Mouse (Mus musculus): Measurements from ENCODE around the gene Myog.

The Myog gene

DNA sequence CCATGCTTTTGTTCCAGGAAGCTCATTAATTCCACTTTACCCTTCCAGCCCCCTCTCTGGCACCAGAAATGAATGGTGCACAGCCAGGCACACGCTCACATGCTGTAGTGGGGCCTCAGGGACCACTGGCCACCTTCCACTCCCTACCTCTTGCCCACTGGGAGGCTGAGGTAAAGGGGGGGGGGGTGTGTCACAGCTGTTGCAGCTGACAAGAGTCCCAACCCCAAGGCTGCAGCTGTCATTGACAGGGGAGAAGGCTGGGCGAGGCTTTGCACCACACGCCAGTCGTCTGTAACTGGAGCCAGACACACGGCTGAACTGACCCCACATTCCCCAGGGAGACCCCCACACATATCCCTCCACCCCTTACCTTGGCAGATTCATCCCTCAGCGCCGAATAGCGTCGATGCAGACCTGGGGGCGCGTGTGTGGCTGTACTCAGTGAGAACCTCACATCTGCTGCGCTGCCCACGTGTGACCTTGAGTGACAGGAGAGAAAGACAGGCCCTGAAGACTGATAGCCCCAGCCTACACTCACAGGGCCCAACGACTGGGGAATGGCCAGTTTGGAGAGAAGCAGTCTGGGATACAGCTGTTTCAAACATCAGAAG lies 31.0 kb downstream of the Myog start:
- intact Hi-C loops (cut with DNase I), result no loop called here

DNA sequence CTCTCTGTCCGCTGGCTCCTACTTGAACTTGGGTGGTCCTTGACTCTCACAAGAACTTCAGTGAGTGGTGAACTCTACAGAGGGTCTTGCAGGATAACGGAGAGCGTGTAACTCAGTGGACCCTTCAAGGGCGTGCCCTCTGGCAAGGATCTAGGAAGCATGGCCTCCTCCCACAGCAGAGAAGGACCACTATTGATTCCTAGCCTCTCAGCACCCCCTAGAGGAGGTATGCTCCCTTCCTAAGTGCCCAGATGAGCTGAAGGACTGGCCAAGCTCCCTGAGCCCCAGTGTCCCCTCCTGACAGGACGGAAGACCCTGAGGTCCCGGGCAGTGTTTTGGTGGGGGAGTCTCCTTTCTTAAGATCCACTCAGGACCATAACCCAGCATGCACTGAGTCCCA lies 32.8 kb downstream of the Myog start:
- intact Hi-C loops (cut with DNase I), result loop anchor here (2.0 kb wide), 1 partner anchor 172 kb away; no protein-coding TSS in a partner anchor

DNA sequence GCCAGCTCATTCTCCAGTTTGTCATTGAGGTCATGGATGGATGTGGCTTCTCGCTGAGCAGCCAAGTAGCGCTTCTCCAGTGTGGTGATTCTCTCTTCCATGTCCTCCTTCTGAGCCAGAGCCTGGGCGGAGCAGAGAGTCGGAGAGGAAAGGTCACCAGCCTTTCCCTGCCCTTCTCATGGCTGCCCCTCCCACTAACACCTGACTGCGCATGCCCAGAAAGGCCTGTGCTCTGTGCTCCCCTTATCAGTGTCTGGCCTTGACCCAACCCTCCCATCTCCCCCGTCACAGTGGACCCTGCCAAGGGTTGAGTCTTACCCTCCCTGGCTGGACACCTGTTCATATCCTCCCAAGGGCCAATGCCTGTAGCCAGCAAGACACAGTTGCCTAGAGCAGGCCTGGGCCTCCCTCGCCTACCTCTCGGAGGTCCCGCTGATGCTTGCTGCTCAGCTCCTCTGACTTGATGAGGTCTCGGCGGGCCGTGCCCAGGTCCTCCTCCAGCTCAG lies 37.1 kb downstream of the Myog start:
- intact Hi-C loops (cut with DNase I), result no loop called here

GRCm38 (mm10) chr1:134331879-134332635 lies 42.3 kb downstream of the Myog start:
- intact Hi-C loops (cut with DNase I), result loop anchor here (2.0 to 5.0 kb wide), 4 partner anchors 90 to 215 kb away; no protein-coding TSS in a partner anchor

DNA sequence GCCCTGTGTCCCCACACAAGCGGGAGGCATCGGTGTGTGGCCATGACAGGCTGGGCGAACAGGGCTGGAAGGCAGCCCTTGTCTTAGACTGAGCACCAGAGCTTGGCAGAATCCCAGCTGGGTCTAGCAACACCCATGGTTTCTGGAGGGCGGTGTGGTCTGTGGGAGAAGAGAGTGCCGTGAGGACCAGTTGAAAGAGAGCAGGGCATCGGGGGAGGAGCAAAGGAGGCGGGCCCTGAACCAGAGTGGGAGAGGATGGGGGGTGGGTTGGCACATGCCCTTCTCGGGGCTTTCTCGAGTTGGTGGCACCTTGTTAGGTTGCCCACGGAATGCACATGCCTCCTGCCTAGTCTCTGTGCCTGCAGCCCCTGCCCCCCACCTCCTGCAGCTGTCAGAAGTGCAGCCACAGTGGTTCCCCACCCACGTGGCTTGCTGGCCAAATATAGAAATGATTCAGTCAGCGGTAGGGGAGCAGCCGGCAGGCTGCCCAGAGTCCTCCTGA lies 43.0 kb downstream of the Myog start, which contains the start of gene Ppfia4:
Gene Ppfia4 (minus strand): TSS at position 159 of the 502 bp plus-strand sequence.
- intact Hi-C loops (cut with DNase I), result loop anchor here (5.0 kb wide), 3 partner anchors 91 to 216 kb away; no protein-coding TSS in a partner anchor

DNA sequence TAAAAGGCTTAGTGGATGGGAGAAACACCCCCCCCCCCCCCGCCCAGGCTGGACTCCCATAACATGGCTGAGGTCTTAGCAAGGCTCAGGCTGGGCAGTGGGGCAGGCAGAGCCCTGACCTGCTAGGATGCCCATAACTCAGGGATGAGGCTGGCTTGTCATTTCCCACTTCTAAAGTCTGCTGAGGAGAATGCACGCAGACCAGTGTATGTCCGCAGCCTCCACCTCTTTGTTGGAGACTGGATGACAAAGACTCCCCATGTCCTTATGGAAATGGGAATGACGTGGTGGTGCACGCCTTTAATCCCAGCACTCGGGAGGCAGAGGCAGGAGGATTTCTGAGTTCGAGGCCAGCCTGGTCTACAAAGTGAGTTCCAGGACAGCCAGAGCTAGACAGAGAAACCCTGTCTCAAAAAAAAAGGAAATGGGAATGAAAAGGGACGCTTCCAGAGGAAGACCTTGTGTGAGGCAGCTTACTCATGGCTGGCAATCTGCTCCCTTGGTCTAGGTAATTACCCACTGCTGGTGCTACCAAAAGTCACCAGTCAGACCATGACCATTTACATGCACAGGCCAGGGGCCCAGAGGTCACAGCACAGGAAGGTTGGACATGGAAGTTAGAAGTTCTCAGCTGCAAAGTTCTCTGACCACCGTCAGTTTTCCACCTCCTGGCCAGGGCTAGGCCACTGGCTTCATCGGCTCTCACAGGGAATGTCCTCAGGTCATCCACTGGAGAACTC lies 43.8 kb downstream of the Myog start:
- intact Hi-C loops (cut with DNase I), result loop anchor here (5.0 kb wide), 3 partner anchors 91 to 216 kb away; no protein-coding TSS in a partner anchor

DNA sequence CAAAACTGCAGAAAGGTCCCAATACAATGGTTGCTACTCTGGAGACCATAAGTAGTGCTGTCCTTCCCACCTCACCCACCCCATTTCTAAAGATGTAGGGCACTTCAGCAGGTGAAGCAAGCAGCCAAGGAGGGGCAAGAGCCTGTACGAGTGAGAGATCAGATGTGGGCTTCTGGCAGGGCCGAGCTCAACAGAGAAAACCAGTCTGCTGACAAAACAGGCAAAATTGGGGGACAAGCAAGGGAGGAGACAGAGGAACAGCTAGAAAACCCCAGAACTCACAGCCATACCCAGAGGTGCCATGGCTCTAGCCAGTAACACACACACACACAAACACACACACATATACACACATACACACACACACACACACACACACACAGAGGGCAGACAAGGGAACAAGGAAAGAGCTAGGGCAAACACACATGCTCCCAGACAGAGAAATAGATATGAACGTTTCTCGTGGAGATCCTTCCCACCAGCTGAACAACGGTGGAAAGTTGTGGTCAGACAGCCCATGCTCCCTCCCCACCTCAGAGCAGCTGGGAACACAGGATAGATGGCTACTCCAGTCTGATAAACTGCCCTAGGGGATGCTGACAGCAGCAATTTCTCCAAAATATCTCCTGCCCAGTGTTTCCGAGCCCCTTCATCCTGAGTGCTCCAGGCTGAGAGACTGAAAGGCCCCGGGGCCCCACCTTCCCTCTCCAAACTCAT lies 44.5 kb downstream of the Myog start:
- intact Hi-C loops (cut with DNase I), result loop anchor here (5.0 kb wide), 3 partner anchors 92 to 217 kb away; no protein-coding TSS in a partner anchor

GRCm38 (mm10) chr1:134335211-134335923 lies 45.6 kb downstream of the Myog start:
- intact Hi-C loops (cut with DNase I), result no loop called here

- intact Hi-C loops (cut with DNase I), result no loop called here
Observed at GRCm38 (mm10) chr1:134335924-134336810, 46.4 kb downstream of the Myog start.

DNA sequence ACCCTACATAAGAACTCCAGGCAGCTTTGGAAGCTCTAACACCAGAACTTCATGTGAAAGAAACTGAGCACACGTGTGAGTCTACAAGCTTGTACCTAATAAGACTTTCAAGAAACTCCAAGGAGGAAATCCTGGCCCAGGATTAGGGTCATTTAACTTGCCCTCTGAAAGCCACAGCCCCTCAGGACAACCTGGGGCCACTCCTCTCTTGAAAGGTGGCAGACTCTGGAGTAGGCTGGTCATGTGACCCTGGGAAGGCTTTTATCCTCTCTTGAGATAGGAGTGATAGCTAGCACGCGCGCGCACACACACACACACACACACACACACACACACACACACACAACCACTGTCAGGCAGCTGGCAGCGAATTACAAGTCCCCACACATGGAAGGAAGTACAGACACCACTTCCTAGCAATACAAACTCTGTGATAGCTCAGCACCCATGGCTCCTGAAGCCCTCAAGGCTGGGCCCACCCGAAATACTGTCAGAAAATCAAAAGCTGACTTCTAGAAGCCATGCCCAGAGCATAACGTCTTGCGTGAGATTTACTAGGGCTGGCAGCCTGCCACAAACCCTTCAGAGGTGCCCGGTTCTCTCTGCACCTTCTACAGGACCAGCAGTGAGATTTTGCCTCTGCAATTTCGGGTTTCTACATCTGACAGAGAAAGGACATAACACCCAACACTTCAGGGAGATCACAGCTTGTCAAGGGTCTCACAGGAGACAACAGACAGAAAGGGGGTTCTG lies 47.3 kb downstream of the Myog start:
- intact Hi-C loops (cut with DNase I), result no loop called here

- intact Hi-C loops (cut with DNase I), result no loop called here
Observed at GRCm38 (mm10) chr1:134339162-134339561, 49.4 kb downstream of the Myog start.

- intact Hi-C loops (cut with DNase I), result no loop called here
Observed at GRCm38 (mm10) chr1:134339757-134340619, 50.2 kb downstream of the Myog start.

DNA sequence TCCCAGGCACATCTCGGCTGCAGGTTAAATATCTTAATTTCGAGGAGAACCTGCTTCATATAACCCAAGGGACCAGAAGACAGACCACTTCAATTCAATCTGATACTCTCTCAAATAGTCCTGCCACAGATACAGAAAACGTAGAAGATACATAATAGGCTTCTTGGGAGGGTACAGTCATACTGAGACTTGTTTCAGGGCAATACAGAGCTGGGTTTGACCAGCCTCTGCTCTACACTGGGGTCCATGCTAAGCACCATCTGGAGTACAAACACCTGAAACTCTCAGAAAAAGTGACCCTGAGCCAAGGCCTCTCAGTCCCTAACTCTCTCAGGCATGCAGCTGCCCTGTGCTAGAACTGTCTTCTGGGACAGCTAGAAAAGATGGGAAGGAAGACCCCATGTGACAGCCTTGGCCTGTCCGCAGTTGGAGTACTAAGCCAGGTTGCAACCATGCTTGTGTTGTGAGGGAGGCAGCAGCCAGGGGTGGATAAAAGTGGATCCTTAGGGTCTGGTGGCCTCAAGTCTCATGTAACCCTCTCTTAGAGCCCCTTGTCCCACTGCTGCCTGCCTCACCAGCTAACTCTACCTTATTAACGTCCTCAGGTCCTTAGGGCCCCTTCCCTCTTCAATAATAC lies 52.0 kb downstream of the Myog start:
- intact Hi-C loops (cut with DNase I), result no loop called here

Data from adrenal gland (tissue).